Mouse (Mus musculus): ENCODE measurements around the gene Ugt1a9.
"Not testable (repeated sequence)": the region's sequence is repeated elsewhere in the genome, so short reads cannot be mapped to it uniquely, and the experiment has no call there.

GRCm38 (mm10) chr1:88145278-88145677 lies 74.7 kb downstream of the Ugt1a9 start:
- TF ChIP-seq CTCF (IDR thresholded peaks at IDR 0.05; ENCODE audit: low read depth) = peak; percentile 64
- TF ChIP-seq EP300 (optimal IDR thresholded peaks at IDR 0.05) = not testable (repeated sequence)

Measured in stomach, postnatal 0 days (tissue).